Mouse (Mus musculus): ENCODE data around the gene Fcgr2b.

DNA sequence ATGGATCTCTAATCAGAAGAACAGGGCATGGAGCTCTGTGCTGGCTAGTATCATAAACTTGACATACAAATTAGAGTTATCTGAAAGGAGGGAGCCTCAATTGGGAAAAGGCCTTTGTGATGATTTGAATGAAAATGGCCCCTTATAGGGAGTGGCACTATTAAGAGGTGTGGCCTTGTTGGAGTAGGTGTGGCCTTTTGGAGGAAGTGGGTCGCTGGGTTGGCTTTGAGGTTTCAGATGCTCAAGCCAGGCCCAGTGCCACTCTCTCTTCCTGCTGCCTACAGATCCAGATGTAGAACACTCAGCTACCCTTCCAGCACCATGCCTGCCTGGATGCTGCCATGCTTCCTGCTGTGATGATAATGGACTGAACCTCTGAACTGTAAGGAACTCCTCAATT is 7.8 kb downstream of the Fcgr2b start:
- TF ChIP-seq CTCF (IDR thresholded peaks at IDR 0.05 in 2 of 3, conservative IDR thresholded peaks at IDR 0.05 in 1 of 3; ENCODE audit: control insufficient read depth in 1 of 3, insufficient read depth in 1 of 3, low read depth in 2 of 3, low read length in 3 of 3, poor library complexity in 1 of 3, severe bottlenecking in 1 of 3) = no peak
- no peak for TF ChIP-seq TCF12 (IDR thresholded peaks at IDR 0.05; ENCODE audit: low read depth, low read length)
- no peak for TF ChIP-seq ZC3H11A (IDR thresholded peaks at IDR 0.05; ENCODE audit: low read depth, low read length)
- TF ChIP-seq HCFC1 (IDR thresholded peaks at IDR 0.05; ENCODE audit: low read depth, low read length) = no peak
- TF ChIP-seq POLR2A (IDR thresholded peaks at IDR 0.05; ENCODE audit: control insufficient read depth in 1 of 2, insufficient read depth in 1 of 2, low read depth in 1 of 2, low read length in 2 of 2, poor library complexity in 1 of 2) = no peak
- no peak for TF ChIP-seq ZMIZ1 (IDR thresholded peaks at IDR 0.05; ENCODE audit: low read depth, low read length)
- TF ChIP-seq RCOR1 (IDR thresholded peaks at IDR 0.05; ENCODE audit: low read depth, low read length) = no peak
- no peak for TF ChIP-seq EP300 (IDR thresholded peaks at IDR 0.05; ENCODE audit: low read depth in 1 of 2, low read length in 2 of 2)
- TF ChIP-seq MAX (IDR thresholded peaks at IDR 0.05; ENCODE audit: low read length) = no peak
- no peak for TF ChIP-seq MAFK (IDR thresholded peaks at IDR 0.05; ENCODE audit: borderline replicate concordance, low read depth, low read length)
- TF ChIP-seq ZKSCAN1 (IDR thresholded peaks at IDR 0.05; ENCODE audit: low read depth, low read length) = no peak

Measured in MEL (cell line).